Mouse (Mus musculus) embryonic facial prominence, embryonic 13.5 days (tissue): Measurements from ENCODE around the gene Vasn. TPM values are rescaled to one million over a fixed set of nuclear protein-coding genes. Genes with fewer than 3 reads are reported as not detected.

Source experiments
- ATAC-seq: fragments of 200-750 bp; cut with Nextera tagmentation; 2 replicates; pipeline ENCODE4 v1.8.0; 2017; ENCODE audit warnings: low read depth; ENCODE audit not compliant: insufficient number of reproducible peaks, insufficient read depth, low FRiP score, low TSS enrichment
- H3K27ac ChIP-seq: fragments of 300-500 bp; sonication (generic); 2 replicates; pipeline ENCODE4 v1.5.1; 2015; ENCODE audit warnings: moderate library complexity, mild to moderate bottlenecking, inconsistent platforms
- H3K27me3 ChIP-seq: fragments of 300-500 bp; sonication (generic); 2 replicates; pipeline ENCODE4 v1.6.1; 2015; ENCODE audit warnings: mild to moderate bottlenecking, inconsistent platforms
- H3K36me3 ChIP-seq: fragments of 300-500 bp; sonication (generic); 2 replicates; pipeline ENCODE4 v1.6.1; 2015; ENCODE audit warnings: mild to moderate bottlenecking, inconsistent platforms
- H3K4me1 ChIP-seq: fragments of 300-500 bp; sonication (generic); 2 replicates; pipeline ENCODE4 v1.6.1; 2015; ENCODE audit warnings: inconsistent platforms
- H3K4me2 ChIP-seq: fragments of 300-500 bp; sonication (generic); 2 replicates; pipeline ENCODE4 v1.6.1; 2015; ENCODE audit warnings: moderate library complexity, mild to moderate bottlenecking, inconsistent platforms
- H3K4me3 ChIP-seq: fragments of 300-500 bp; sonication (generic); 2 replicates; pipeline ENCODE4 v1.5.1; 2015; ENCODE audit warnings: mild to moderate bottlenecking, inconsistent platforms
- H3K9ac ChIP-seq: fragments of 300-500 bp; sonication (generic); 2 replicates; pipeline ENCODE4 v1.6.1; 2015; ENCODE audit warnings: mild to moderate bottlenecking, inconsistent platforms
- H3K9me3 ChIP-seq: fragments of 300-500 bp; sonication (generic); 2 replicates; pipeline ENCODE4 v1.6.1; 2016; ENCODE audit warnings: inconsistent platforms
- WGBS: fragments of 180-500 bp; shearing (Covaris S2); methylation state at CpG from one replicate; pipeline ENCODE4 v1.1.7; 2015; ENCODE audit warnings: mixed read lengths; 5-methylcytosine and 5-hydroxymethylcytosine counted together
- polyA plus RNA-seq: library from polyadenylated mRNA; unstranded; fragments of >200 nt; fragmentation: Nextera tagmentation; extraction: Ambion mirVana; gene quantifications from 2 replicates; pipeline ENCODE4 v1.2.1, GENCODE M21; 2015

Gene Vasn
- polyA plus RNA-seq, 1 experiment from 2014 or later: 29.2 TPM

- Histone ChIP-seq H3K36me3 (no peaks in the 10 kb centered on the region), H3K9ac (peak overlapping the region; percentile 95; the same call in 1 of the 2 replicates), H3K4me2 (peak overlapping the region; percentile 99), H3K27ac (no peak overlapping the region), H3K4me1 (peaks cover 84% of the 10 kb centered on the region), H3K27me3 (no peaks in the 10 kb centered on the region), H3K9me3 (no peaks in the 10 kb centered on the region), H3K4me3 (no peak overlapping the region)
- no peak for ATAC-seq
- 16% methylated on average over 6 of the region's 6 CpGs for WGBS
These were observed 40.7 kb upstream of the Vasn start for GRCm38 (mm10) chr16:4598891-4599543.

- Histone ChIP-seq H3K9me3 (no peaks in the 10 kb centered on the region), H3K4me2 (no peak overlapping the region), H3K9ac (no peak overlapping the region), H3K27ac (no peak overlapping the region), H3K4me1 (peaks cover 90% of the 10 kb centered on the region), H3K36me3 (no peaks in the 10 kb centered on the region), H3K4me3 (no peak overlapping the region), H3K27me3 (no peaks in the 10 kb centered on the region)
- 78% methylated on average over 3 of the region's 3 CpGs for WGBS
- no peak for ATAC-seq
These were observed 40.1 kb upstream of the Vasn start for GRCm38 (mm10) chr16:4599616-4600015.

- peak overlapping the region; percentile 44 for H3K27ac ChIP-seq
These were observed 38.9 kb upstream of the Vasn start for GRCm38 (mm10) chr16:4600701-4601310.

GRCm38 (mm10) chr16:4602189-4602588 is 37.6 kb upstream of the Vasn start:
- WGBS: 31% methylated on average over 3 of the region's 3 CpGs
- H3K4me3 ChIP-seq: no peak overlapping the region
- ATAC-seq: no peak
- H3K27me3 ChIP-seq: no peaks in the 10 kb centered on the region
- H3K4me2 ChIP-seq: no peak overlapping the region
- H3K27ac ChIP-seq: peak overlapping the region; percentile 76
- H3K9me3 ChIP-seq: no peaks in the 10 kb centered on the region
- 0 out of 2 replicates have a peak overlapping the region, but pooled peaks have one; percentile 36 for H3K9ac ChIP-seq
- H3K4me1 ChIP-seq: peaks cover 96% of the 10 kb centered on the region
- H3K36me3 ChIP-seq: no peaks in the 10 kb centered on the region

More at GRCm38 (mm10) chr16:4600701-4601310, 38.9 kb upstream of the Vasn start:
- H3K9me3 ChIP-seq: no peaks in the 10 kb centered on the region
- no peak overlapping the region for H3K4me2 ChIP-seq
- no peak overlapping the region for H3K4me3 ChIP-seq
- H3K4me1 ChIP-seq: peaks cover 96% of the 10 kb centered on the region
- WGBS: 76% methylated on average over 9 of the region's 9 CpGs
- no peak for ATAC-seq
- H3K9ac ChIP-seq: 0 out of 2 replicates have a peak overlapping the region, but pooled peaks have one; percentile 8
- no peaks in the 10 kb centered on the region for H3K36me3 ChIP-seq
- no peaks in the 10 kb centered on the region for H3K27me3 ChIP-seq

GRCm38 (mm10) chr16:4602766-4603452 is 36.8 kb upstream of the Vasn start:
- Histone ChIP-seq H3K9me3 (no peaks in the 10 kb centered on the region), H3K36me3 (no peaks in the 10 kb centered on the region), H3K27me3 (no peaks in the 10 kb centered on the region), H3K4me1 (peaks cover 95% of the 10 kb centered on the region), H3K27ac (peak overlapping the region; percentile 76), H3K4me2 (peak overlapping the region; percentile 44), H3K9ac (peak overlapping the region; percentile 46), H3K4me3 (0 out of 2 replicates have a peak overlapping the region, but pooled peaks have one; percentile 1)
- ATAC-seq: 0 out of 2 replicates have a peak, but pooled peaks have one; percentile 40
- 10% methylated on average over 7 of the region's 7 CpGs for WGBS

GRCm38 (mm10) chr16:4603453-4603837 is 36.3 kb upstream of the Vasn start:
- ATAC-seq: no peak
- H3K4me1 ChIP-seq: peaks cover 95% of the 10 kb centered on the region
- WGBS: 29% methylated on average over 1 of the region's 1 CpGs
- H3K27me3 ChIP-seq: no peaks in the 10 kb centered on the region
- peak overlapping the region; percentile 76 for H3K27ac ChIP-seq
- H3K36me3 ChIP-seq: peaks cover 3% of the 10 kb centered on the region
- 0 out of 2 replicates have a peak overlapping the region, but pooled peaks have one; percentile 1 for H3K4me3 ChIP-seq
- H3K9me3 ChIP-seq: no peaks in the 10 kb centered on the region
- H3K4me2 ChIP-seq: peak overlapping the region; percentile 44
- peak overlapping the region; percentile 46 for H3K9ac ChIP-seq

GRCm38 (mm10) chr16:4604293-4604837 is 35.4 kb upstream of the Vasn start:
- H3K36me3 ChIP-seq: peaks cover 11% of the 10 kb centered on the region
- H3K4me3 ChIP-seq: no peak overlapping the region
- 62% methylated on average over 11 of the region's 11 CpGs for WGBS
- peak overlapping the region; percentile 16; the same call in 1 of the 2 replicates for H3K27ac ChIP-seq
- H3K27me3 ChIP-seq: no peaks in the 10 kb centered on the region
- no peaks in the 10 kb centered on the region for H3K9me3 ChIP-seq
- H3K4me2 ChIP-seq: 0 out of 2 replicates have a peak overlapping the region, but pooled peaks have one; percentile 7
- no peak for ATAC-seq
- H3K9ac ChIP-seq: no peak overlapping the region
- peaks cover 88% of the 10 kb centered on the region for H3K4me1 ChIP-seq

GRCm38 (mm10) chr16:4605514-4606131 is 34.1 kb upstream of the Vasn start:
- H3K4me2 ChIP-seq: peak overlapping the region; percentile 9; the same call in 1 of the 2 replicates
- no peak for ATAC-seq
- peaks cover 76% of the 10 kb centered on the region for H3K4me1 ChIP-seq
- no peak overlapping the region for H3K4me3 ChIP-seq
- no peaks in the 10 kb centered on the region for H3K27me3 ChIP-seq
- H3K9me3 ChIP-seq: no peaks in the 10 kb centered on the region
- 30% methylated on average over 13 of the region's 13 CpGs for WGBS
- H3K36me3 ChIP-seq: peaks cover 23% of the 10 kb centered on the region
- H3K9ac ChIP-seq: 0 out of 2 replicates have a peak overlapping the region, but pooled peaks have one; percentile 7
- peak overlapping the region; percentile 39 for H3K27ac ChIP-seq

GRCm38 (mm10) chr16:4606431-4607084 is 33.2 kb upstream of the Vasn start:
- Histone ChIP-seq H3K9ac (0 out of 2 replicates have a peak overlapping the region, but pooled peaks have one; percentile 44), H3K9me3 (no peaks in the 10 kb centered on the region), H3K4me2 (no peak overlapping the region), H3K4me1 (peaks cover 68% of the 10 kb centered on the region), H3K4me3 (no peak overlapping the region), H3K27ac (peak overlapping the region; percentile 39; the same call in 1 of the 2 replicates), H3K36me3 (peaks cover 32% of the 10 kb centered on the region), H3K27me3 (no peaks in the 10 kb centered on the region)
- 25% methylated on average over 5 of the region's 5 CpGs for WGBS
- ATAC-seq: no peak

GRCm38 (mm10) chr16:4607818-4608531 is 31.8 kb upstream of the Vasn start:
- Histone ChIP-seq H3K4me1 (peaks cover 56% of the 10 kb centered on the region), H3K27me3 (no peaks in the 10 kb centered on the region), H3K4me3 (no peak overlapping the region), H3K9me3 (no peaks in the 10 kb centered on the region), H3K9ac (peak overlapping the region; percentile 49; the same call in 1 of the 2 replicates), H3K27ac (peak overlapping the region; percentile 68), H3K36me3 (peaks cover 46% of the 10 kb centered on the region), H3K4me2 (no peak overlapping the region)
- no peak for ATAC-seq
- WGBS: 45% methylated on average over 9 of the region's 9 CpGs
